Mouse (Mus musculus) layer of hippocampus, adult 11-12 months (tissue): ENCODE measurements around the gene Bloc1s5.

ENCODE experiments used
- DNase-seq: peaks from one replicate; pipeline ENCODE4 v3.0.0; 2022; ENCODE audit warnings: low spot score

The Bloc1s5 gene

DNA sequence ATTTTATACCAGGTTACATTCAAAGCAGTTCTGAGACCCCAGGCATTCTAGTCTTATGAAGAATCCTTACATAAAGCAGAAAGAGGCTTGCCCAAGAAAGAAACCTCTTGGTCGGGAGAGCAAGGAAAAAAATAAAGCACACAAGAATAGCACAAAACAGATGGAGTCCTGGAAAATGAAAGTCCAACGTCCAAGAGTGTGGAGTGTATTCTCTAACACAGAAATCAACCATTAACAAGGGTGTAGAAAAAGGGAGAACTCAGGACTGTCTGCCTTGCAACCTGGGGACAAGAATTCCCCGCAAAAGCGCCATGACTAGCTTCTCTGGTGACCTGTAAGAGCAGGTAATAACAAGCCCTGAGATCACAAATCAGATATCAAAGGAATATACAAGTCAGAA is 69.7 kb downstream of the Bloc1s5 start:
- no peak for DNase-seq

- DNase-seq = no peak
Measured at GRCm38 (mm10) chr13:38554611-38555010, 80.3 kb downstream of the Bloc1s5 start.

DNA sequence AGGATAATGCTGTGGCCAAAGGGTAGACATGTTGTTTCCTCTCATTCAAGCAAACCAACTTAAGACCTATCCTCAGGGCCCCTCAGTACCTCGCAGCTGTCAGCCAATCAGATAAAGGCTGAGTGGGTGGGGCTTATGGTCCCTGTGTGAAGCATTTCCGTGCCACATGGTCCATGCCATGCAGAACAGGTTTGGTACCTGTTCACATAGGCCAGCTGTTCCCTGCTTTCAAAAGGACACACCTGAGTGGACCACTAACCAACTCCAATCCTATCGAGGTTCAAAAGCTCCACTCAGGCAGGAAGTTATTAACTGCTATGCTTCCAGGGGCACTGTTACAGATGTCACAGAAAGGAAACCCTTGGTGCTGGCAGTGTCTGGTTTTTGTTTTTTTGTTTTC is 80.7 kb downstream of the Bloc1s5 start:
- no peak for DNase-seq

DNA sequence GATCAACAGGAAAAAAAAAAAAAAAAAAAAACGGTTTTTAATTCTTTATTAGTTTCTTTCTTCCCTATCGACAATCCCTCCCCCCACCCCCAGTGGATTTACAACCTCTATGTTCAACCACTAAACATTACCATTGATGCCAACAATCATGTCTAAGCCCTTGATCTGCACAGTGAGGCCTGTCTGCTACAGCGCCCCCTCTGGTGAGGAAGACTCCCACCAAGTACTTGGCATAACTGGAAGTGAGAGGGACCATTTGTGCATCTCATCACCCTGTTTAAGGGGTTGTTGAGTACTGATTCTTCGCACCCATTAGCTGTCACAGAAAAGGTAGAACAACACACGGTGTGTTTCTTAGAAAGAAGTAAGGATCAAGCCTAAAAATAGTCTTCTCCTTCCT is 86.2 kb downstream of the Bloc1s5 start:
- no peak for DNase-seq

- DNase-seq = no peak
Measured at GRCm38 (mm10) chr13:38547717-38548116, 87.2 kb downstream of the Bloc1s5 start.

- no peak for DNase-seq
Measured at GRCm38 (mm10) chr13:38546754-38547153, 88.2 kb downstream of the Bloc1s5 start.

- no peak for DNase-seq
Measured at GRCm38 (mm10) chr13:38545460-38545859, 89.4 kb downstream of the Bloc1s5 start.

- DNase-seq = no peak
Measured at GRCm38 (mm10) chr13:38544769-38545445, 90.0 kb downstream of the Bloc1s5 start.

DNA sequence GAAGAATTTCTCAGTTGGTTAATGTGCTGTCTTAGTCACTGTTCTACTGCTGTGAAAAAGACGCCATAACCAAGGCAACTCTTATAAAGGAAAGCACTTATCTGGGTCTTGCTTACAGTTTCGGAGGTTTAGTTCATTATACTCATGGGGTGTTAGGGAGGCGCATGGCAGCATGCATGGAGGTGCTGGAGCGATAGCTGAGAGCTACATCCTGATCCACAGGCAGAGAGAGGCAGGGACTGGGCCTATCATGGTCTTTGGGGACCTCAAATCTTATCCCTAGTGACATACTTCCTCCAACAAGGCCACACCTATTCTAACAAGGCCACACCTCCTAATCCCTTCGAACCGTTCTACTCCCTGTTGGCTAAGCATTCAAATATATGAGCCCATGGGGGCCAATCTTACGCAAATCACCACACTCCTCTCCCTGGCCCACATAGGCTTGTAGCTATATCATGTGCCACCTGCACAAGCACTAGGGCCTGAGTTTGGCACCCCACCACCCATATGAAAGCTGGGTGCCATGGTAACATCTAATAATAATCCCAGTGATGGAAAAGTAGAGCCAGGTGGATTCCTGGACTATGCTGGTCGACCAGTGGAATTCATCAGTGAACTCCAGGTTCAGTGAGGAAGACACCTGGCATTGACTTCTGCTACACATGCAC is 91.3 kb downstream of the Bloc1s5 start:
- DNase-seq = no peak
